Mouse (Mus musculus) lung, adult 18-20 months (tissue): ENCODE results near the gene Gm20916.
"Not testable (repeated sequence)": the region's sequence is repeated elsewhere in the genome, so short reads cannot be mapped to it uniquely, and the experiment has no call there.

ENCODE experiments used
- DNase-seq, 2 experiments: peaks; one replicate each; pipeline ENCODE4 v3.0.0; 2022; ENCODE audit warnings: mixed read lengths in 2 of 2

Gm20916 gene

GRCm38 (mm10) chrY:79319265-79319664 is at the start of gene Gm20916:
TSS of gene Gm20916 (plus strand) at chrY:79319565.
- DNase-seq: not testable (repeated sequence)
